Mouse (Mus musculus) E14TG2a.4 (cell line): ENCODE measurements around the gene Flt4.

Source experiments
- CTCF ChIP-seq: conservative IDR thresholded peaks from 2 replicates; pipeline ENCODE4 v1.5.1; 2014; ENCODE audit warnings: low read length
- POU5F1 ChIP-seq: IDR thresholded peaks from 2 replicates; pipeline ENCODE4 v1.6.1; 2014; ENCODE audit warnings: low read length, borderline replicate concordance

- TF ChIP-seq POU5F1 = no peak
- TF ChIP-seq CTCF = no peak
Observed at GRCm38 (mm10) chr11:49653079-49653408, 44.0 kb downstream of the Flt4 start.
